Mouse (Mus musculus) stomach, embryonic 14.5 days (tissue): ENCODE data around the gene Klrb1b. TPM values are rescaled to one million over a fixed set of nuclear protein-coding genes. Genes with fewer than 3 reads are reported as not detected.

Source experiments
- polyA plus RNA-seq: library from polyadenylated mRNA; unstranded; fragments of >200 nt; fragmentation: Nextera tagmentation; extraction: Ambion mirVana; gene quantifications from 2 replicates; pipeline ENCODE4 v1.2.1, GENCODE M21; 2014

The Klrb1b gene
- polyA plus RNA-seq, 1 experiment from 2014 or later = 0.29 TPM

Other genes with a start within 250 kb of the Klrb1b start
- 3.8 and 4.4 TPM in 2 replicates for gene A2ml1, start 244.7 kb downstream of the Klrb1b start, polyA plus RNA-seq
- gene Klrb1a, start 202.8 kb downstream of the Klrb1b start, polyA plus RNA-seq = not detected in 2 replicates
- gene Clec2h, start 163.9 kb downstream of the Klrb1b start, polyA plus RNA-seq = not detected in 2 replicates
- gene Klrb1, start 103.3 kb downstream of the Klrb1b start, polyA plus RNA-seq = not detected in 2 replicates
- not detected in 2 replicates for gene Klrb1c, start 37.1 kb downstream of the Klrb1b start, polyA plus RNA-seq
- not detected in 2 replicates for gene Gm44511, start within 50 bp of the Klrb1b start, polyA plus RNA-seq
- gene Clec2i, start 61.3 kb upstream of the Klrb1b start, polyA plus RNA-seq = not detected in 2 replicates
- 1.5 and 1.9 TPM in 2 replicates for gene BC035044, start 64.8 kb upstream of the Klrb1b start, polyA plus RNA-seq
- 0.81 TPM in 1 of 2 replicates, not detected in the other for gene Clec2g, start 108.0 kb upstream of the Klrb1b start, polyA plus RNA-seq
- 0.14 and 0.36 TPM in 2 replicates for gene Klrb1f, start 219.6 kb upstream of the Klrb1b start, polyA plus RNA-seq